In the genomic region with DNA sequence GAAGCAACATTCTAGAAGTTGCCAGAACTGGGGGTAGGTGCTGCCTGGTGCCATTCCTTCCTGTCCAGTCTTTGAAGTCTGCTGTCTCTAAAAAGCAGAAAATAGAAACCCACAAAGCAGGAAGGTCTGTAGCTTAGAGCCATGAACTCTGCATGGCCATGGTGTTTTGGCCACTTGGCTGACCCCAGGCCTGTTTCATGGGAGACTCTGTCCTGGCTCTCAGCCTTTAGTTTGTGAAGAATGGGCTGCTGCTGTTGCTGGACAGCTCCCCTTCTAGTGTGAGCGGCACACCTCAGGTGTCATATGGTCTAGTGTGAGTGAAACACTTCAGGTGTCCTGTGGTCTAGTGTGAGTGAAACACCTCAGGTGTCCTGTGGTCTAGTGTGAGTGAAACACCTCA, we compare ENCODE assay signal across 4 mouse cellular contexts. TPM values are rescaled to one million over a fixed set of nuclear protein-coding genes. Genes with fewer than 3 reads are reported as not detected.
DNase-seq lines count a peak whose midpoint lies in the region; ATAC-seq and TF ChIP-seq lines count a peak whose summit lies in the region.
"Not testable (repeated sequence)": the region's sequence is repeated elsewhere in the genome, so short reads cannot be mapped to it uniquely, and the experiment has no call there.

No protein-coding gene starts in this region.

- 80% methylated on average over 1 of the region's 1 CpGs for WGBS in intestine, postnatal 0 days
- 64% methylated on average over 1 of the region's 1 CpGs for WGBS in kidney, adult 2 months
- 18% methylated on average over 1 of the region's 1 CpGs for WGBS in liver, adult 2 months

- H3K9ac ChIP-seq in intestine, postnatal 0 days (ENCODE audit: low read depth, low read length); liver, adult 2 months (ENCODE audit: low read depth, low read length): not testable (repeated sequence)

- TF ChIP-seq CTCF in intestine, postnatal 0 days (IDR thresholded peaks at IDR 0.05; ENCODE audit: low read depth); kidney, adult 2 months (conservative IDR thresholded peaks at IDR 0.05; ENCODE audit: insufficient read depth, insufficient read length, low read depth, low read length); liver, adult 2 months (IDR thresholded peaks at IDR 0.05; ENCODE audit: low read depth, low read length): not testable (repeated sequence)

- H3K79me2 ChIP-seq in liver, adult 2 months (ENCODE audit: control insufficient read depth, insufficient read depth, low read length), result peaks cover 30% of the 10 kb centered on the region

- not testable (repeated sequence) for H3K4me2 ChIP-seq in intestine, postnatal 0 days (replicated peaks; ENCODE audit: low read depth)

- peaks cover 31% of the 10 kb centered on the region for H3K36me3 ChIP-seq in intestine, postnatal 0 days (ENCODE audit: control insufficient read depth, insufficient read depth)
- H3K36me3 ChIP-seq in kidney, adult 2 months (ENCODE audit: control insufficient read depth, insufficient read depth, low read length); liver, adult 2 months (ENCODE audit: control insufficient read depth, insufficient read depth, low read length): not testable (repeated sequence)
- H3K36me3 ChIP-seq in megakaryocyte, embryonic 14.5 days (replicated peaks; ENCODE audit: low read length), result peaks cover 79% of the 10 kb centered on the region

- ATAC-seq in intestine, postnatal 0 days, result not testable (repeated sequence)

- not testable (repeated sequence) for H3K9me3 ChIP-seq in intestine, postnatal 0 days (ENCODE audit: control insufficient read depth); megakaryocyte, embryonic 14.5 days

- peaks cover 21% of the 10 kb centered on the region for H3K4me1 ChIP-seq in intestine, postnatal 0 days (replicated peaks; ENCODE audit: control insufficient read depth, insufficient read depth, low read length)
- peaks cover 24% of the 10 kb centered on the region for H3K4me1 ChIP-seq in kidney, adult 2 months (ENCODE audit: control insufficient read depth, insufficient read depth, low read length)
- H3K4me1 ChIP-seq in liver, adult 2 months (ENCODE audit: control insufficient read depth, insufficient read depth, low read length), result peaks cover 50% of the 10 kb centered on the region
- H3K4me1 ChIP-seq in megakaryocyte, embryonic 14.5 days, result peaks cover 72% of the 10 kb centered on the region

- DNase-seq in kidney, adult 2 months, result peak; percentile 39
- peak; percentile 91 for DNase-seq in liver, adult 2 months (ENCODE audit: extremely low read depth, low read depth, low spot score)

- not testable (repeated sequence) for H3K4me3 ChIP-seq in intestine, postnatal 0 days (ENCODE audit: low read depth, low read length); kidney, adult 2 months (ENCODE audit: insufficient read depth, low read depth, low read length); liver, adult 2 months (ENCODE audit: insufficient read depth, low read depth, low read length)
- peak overlapping the region; percentile 17 for H3K4me3 ChIP-seq in megakaryocyte, embryonic 14.5 days (replicated peaks)

- H3K27ac ChIP-seq in intestine, postnatal 0 days (ENCODE audit: low read depth, low read length), result peak overlapping the region; percentile 82
- not testable (repeated sequence) for H3K27ac ChIP-seq in kidney, adult 2 months (ENCODE audit: insufficient read depth, low read depth, low read length)
- H3K27ac ChIP-seq in liver, adult 2 months (replicated peaks; ENCODE audit: insufficient read depth, low read depth, low read length), result peak overlapping the region; percentile 47

- TF ChIP-seq POLR2A in kidney, adult 2 months (IDR thresholded peaks at IDR 0.05; ENCODE audit: low read depth, low read length); liver, adult 2 months (IDR thresholded peaks at IDR 0.05; ENCODE audit: extremely low read depth, insufficient read depth, low read length): not testable (repeated sequence)

- H3K27me3 ChIP-seq in intestine, postnatal 0 days (replicated peaks; ENCODE audit: control insufficient read depth, insufficient read depth, low read length); kidney, adult 2 months (replicated peaks; ENCODE audit: control insufficient read depth, insufficient read depth, low read length); liver, adult 2 months (ENCODE audit: control insufficient read depth, insufficient read depth, low read length); megakaryocyte, embryonic 14.5 days (replicated peaks): not testable (repeated sequence)

RNA-seq across cellular contexts. Expression of a gene that starts 14.0 kb away (rescaled TPM):
- polyA plus RNA-seq in intestine, postnatal 0 days (2015; fragmentation: Nextera tagmentation; extraction: Ambion mirVana), result 61.7 and 69.2 TPM in 2 replicates
- 68.6 and 81.9 TPM in 2 replicates for polyA plus RNA-seq in kidney, adult 2 months (2012; rRNA removed)
- total RNA-seq in liver, adult 2 months (2014; rRNA removed), result 19.0 and 22.4 TPM in 2 replicates
- 36.5 and 37.8 TPM in 2 replicates for polyA plus RNA-seq in liver, adult 2 months (2012; rRNA removed)
- polyA plus RNA-seq in megakaryocyte, embryonic 14.5 days (2012; ENCODE audit: insufficient read depth, low replicate concordance), result 8.2 and 14.1 TPM in 2 replicates

RNA-seq across cellular contexts. Expression of a gene that starts 31.0 kb away (rescaled TPM):
- polyA plus RNA-seq in intestine, postnatal 0 days (2015; fragmentation: Nextera tagmentation; extraction: Ambion mirVana), result 220 and 231 TPM in 2 replicates
- 159 and 170 TPM in 2 replicates for polyA plus RNA-seq in kidney, adult 2 months (2012; rRNA removed)
- 223 and 231 TPM in 2 replicates for total RNA-seq in liver, adult 2 months (2014; rRNA removed)
- polyA plus RNA-seq in liver, adult 2 months (2012; rRNA removed), result 263 and 314 TPM in 2 replicates
- polyA plus RNA-seq in megakaryocyte, embryonic 14.5 days (2012; ENCODE audit: insufficient read depth, low replicate concordance), result 8.0 and 12.5 TPM in 2 replicates

Comparison
In these comparisons a context has a peak if more than half of its experiments do, and no peak if none do; other contexts are left out.
1. RNA of a gene that starts 31.0 kb away (polyA plus RNA-seq): 263 to 314 TPM in liver, adult 2 months, 220 to 231 TPM in intestine, postnatal 0 days and 159 to 170 TPM in kidney, adult 2 months; 8.0 to 12.5 TPM in megakaryocyte, embryonic 14.5 days; every median in the first group is over 10 times any median in the second.